In genomic region chr1:82008805-82009204, GRCm38 (mm10) we compare ENCODE assay signal across 29 mouse cellular contexts.
DNase-seq lines count a peak whose midpoint lies in the region; ATAC-seq lines count a peak whose summit lies in the region.
"Had no signal": no experiment of that assay in that cellular context is flagged by ENCODE, and none has a peak within 500 bp of the region (broad histone marks: within the 10 kb centered on the region; RNA-seq: fewer than 3 reads in every experiment).

No protein-coding gene starts in this region.

- no peak overlapping the region for H3K9ac ChIP-seq in embryonic facial prominence, embryonic 13.5 days
- H3K9ac ChIP-seq in embryonic facial prominence, embryonic 15.5 days = no peak overlapping the region
- H3K9ac ChIP-seq: embryonic facial prominence, embryonic 12.5 days; forebrain, postnatal 0 days; heart, embryonic 12.5 days; heart, embryonic 15.5 days; hindbrain, embryonic 14.5 days had no signal

- H3K4me1 ChIP-seq in embryonic facial prominence, embryonic 13.5 days = 0 out of 2 replicates have a peak, but pooled peaks cover 4% of the 10 kb centered on the region
- H3K4me1 ChIP-seq in embryonic facial prominence, embryonic 10.5 days = no peaks in the 10 kb centered on the region
- H3K4me1 ChIP-seq in embryonic facial prominence, embryonic 15.5 days = peaks cover 3% of the 10 kb centered on the region; the same call in 1 of the 2 replicates
- H3K4me1 ChIP-seq: embryonic facial prominence, embryonic 12.5 days; forebrain, embryonic 10.5 days; heart, embryonic 12.5 days; heart, embryonic 15.5 days had no signal

- peak overlapping the region; percentile 51; the same call in 1 of the 2 replicates for H3K27ac ChIP-seq in embryonic facial prominence, embryonic 13.5 days
- no peak overlapping the region for H3K27ac ChIP-seq in embryonic facial prominence, embryonic 10.5 days (replicated peaks)
- H3K27ac ChIP-seq in embryonic facial prominence, embryonic 15.5 days (replicated peaks) = no peak overlapping the region
- H3K27ac ChIP-seq: embryonic facial prominence, embryonic 12.5 days; forebrain, embryonic 10.5 days; gastrocnemius, adult 2 months; heart, embryonic 15.5 days; hindbrain, embryonic 14.5 days had no signal

- no peak for ATAC-seq in embryonic facial prominence, embryonic 13.5 days (ENCODE audit: insufficient number of reproducible peaks, insufficient read depth, low FRiP score, low TSS enrichment, low read depth)
- peak; percentile 67 for ATAC-seq in embryonic facial prominence, embryonic 15.5 days (ENCODE audit: insufficient number of reproducible peaks, low FRiP score, low TSS enrichment, low read depth)
- ATAC-seq in cerebellum, adult (ENCODE audit: insufficient number of reproducible peaks, low FRiP score, low TSS enrichment) = no peak
- ATAC-seq: activated CD4-positive, CD25-positive, alpha-beta regulatory T cell, adult 4 months; CD4-positive, CD25-positive, alpha-beta regulatory T cell, adult 4 months; forebrain, embryonic 14.5 days; forebrain, postnatal 0 days; intestine, postnatal 0 days had no signal

- intact Hi-C loops in heart, postnatal 36 days (cut with DNase I) = no loop called here

- no peaks in the 10 kb centered on the region for H3K27me3 ChIP-seq in embryonic facial prominence, embryonic 13.5 days
- H3K27me3 ChIP-seq in embryonic facial prominence, embryonic 10.5 days (replicated peaks; ENCODE audit: low read depth, poor library complexity, severe bottlenecking) = no peaks in the 10 kb centered on the region
- no peaks in the 10 kb centered on the region for H3K27me3 ChIP-seq in embryonic facial prominence, embryonic 15.5 days
- H3K27me3 ChIP-seq: embryonic facial prominence, embryonic 12.5 days; heart, embryonic 12.5 days; heart, embryonic 15.5 days had no signal

- H3K36me3 ChIP-seq in embryonic facial prominence, embryonic 13.5 days = no peaks in the 10 kb centered on the region
- no peaks in the 10 kb centered on the region for H3K36me3 ChIP-seq in embryonic facial prominence, embryonic 10.5 days (replicated peaks)
- no peaks in the 10 kb centered on the region for H3K36me3 ChIP-seq in embryonic facial prominence, embryonic 15.5 days
- H3K36me3 ChIP-seq: embryonic facial prominence, embryonic 12.5 days; forebrain, embryonic 10.5 days; heart, embryonic 12.5 days; heart, embryonic 15.5 days had no signal

- 55% methylated on average over 4 of the region's 4 CpGs for WGBS in embryonic facial prominence, embryonic 13.5 days
- 86% methylated on average over 4 of the region's 4 CpGs for WGBS in embryonic facial prominence, embryonic 10.5 days
- 58% methylated on average over 4 of the region's 4 CpGs for WGBS in embryonic facial prominence, embryonic 15.5 days

- H3K9me3 ChIP-seq in embryonic facial prominence, embryonic 13.5 days = no peaks in the 10 kb centered on the region
- H3K9me3 ChIP-seq in embryonic facial prominence, embryonic 10.5 days = no peaks in the 10 kb centered on the region
- H3K9me3 ChIP-seq in embryonic facial prominence, embryonic 15.5 days (replicated peaks) = no peaks in the 10 kb centered on the region
- H3K9me3 ChIP-seq: embryonic facial prominence, embryonic 12.5 days; forebrain, embryonic 10.5 days; heart, embryonic 12.5 days; heart, embryonic 15.5 days had no signal

- DNase-seq in embryonic facial prominence, embryonic 10.5 days (ENCODE audit: low spot score) = no peak
- peak; percentile 38 for DNase-seq in NIH3T3 (ENCODE audit: low read depth)
- no peak for DNase-seq in gastrocnemius, postnatal 10 days
- no peak for DNase-seq in spleen, postnatal 14 days (ENCODE audit: low spot score in 2 of 2)
- DNase-seq in heart, postnatal 36 days = no peak
- DNase-seq: adrenal gland, adult 8-10 months; adrenal gland, postnatal 25 days; cerebellum, adult 18-20 months; cerebellum, adult 9-10 months; cerebellum, postnatal 14 days; forebrain, postnatal 0 days; gastrocnemius, adult 2 months; gastrocnemius, postnatal 25 days; heart, adult 18-20 months; heart, postnatal 10 days; heart, postnatal 4 days had no signal

- H3K4me2 ChIP-seq in embryonic facial prominence, embryonic 13.5 days = no peak overlapping the region
- no peak overlapping the region for H3K4me2 ChIP-seq in embryonic facial prominence, embryonic 15.5 days (replicated peaks)
- H3K4me2 ChIP-seq: embryonic facial prominence, embryonic 12.5 days; heart, embryonic 12.5 days; heart, embryonic 15.5 days; hindbrain, embryonic 14.5 days had no signal

- no peak overlapping the region for H3K4me3 ChIP-seq in embryonic facial prominence, embryonic 13.5 days
- no peak overlapping the region for H3K4me3 ChIP-seq in embryonic facial prominence, embryonic 10.5 days
- no peak overlapping the region for H3K4me3 ChIP-seq in embryonic facial prominence, embryonic 15.5 days (replicated peaks)
- H3K4me3 ChIP-seq: embryonic facial prominence, embryonic 12.5 days; erythroblast, embryonic 14.5 days; forebrain, embryonic 10.5 days; gastrocnemius, adult 2 months; heart, embryonic 12.5 days; heart, embryonic 15.5 days had no signal
